Mouse (Mus musculus) lung, embryonic 15.5 days (tissue): ENCODE results near the gene Tmem51. TPM values are rescaled to one million over a fixed set of nuclear protein-coding genes. Genes with fewer than 3 reads are reported as not detected.
"Not testable (repeated sequence)": the region's sequence is repeated elsewhere in the genome, so short reads cannot be mapped to it uniquely, and the experiment has no call there.

ENCODE experiments used
- ATAC-seq: fragments of 200-750 bp; cut with Nextera tagmentation; 2 replicates; pipeline ENCODE4 v1.8.0; 2017; ENCODE audit warnings: moderate number of reproducible peaks, borderline replicate concordance; ENCODE audit not compliant: low FRiP score, low TSS enrichment; ENCODE audit errors: extremely low read depth
- H3K27ac ChIP-seq: fragments of 300-500 bp; sonication (generic); 2 replicates; pipeline ENCODE4 v1.5.1; 2015; ENCODE audit warnings: moderate library complexity, mild to moderate bottlenecking, inconsistent platforms
- H3K27me3 ChIP-seq: fragments of 300-500 bp; sonication (generic); 2 replicates; pipeline ENCODE4 v1.6.1; 2015; ENCODE audit warnings: inconsistent platforms
- H3K36me3 ChIP-seq: fragments of 300-500 bp; sonication (generic); 2 replicates; pipeline ENCODE4 v1.6.1; 2015; ENCODE audit warnings: inconsistent platforms
- H3K4me1 ChIP-seq: fragments of 300-500 bp; sonication (generic); 2 replicates; pipeline ENCODE4 v1.6.1; 2015; ENCODE audit warnings: inconsistent platforms
- H3K4me2 ChIP-seq: fragments of 300-500 bp; sonication (generic); 2 replicates; pipeline ENCODE4 v1.6.1; 2015; ENCODE audit warnings: inconsistent platforms, mild to moderate bottlenecking, moderate library complexity
- H3K4me3 ChIP-seq: fragments of 300-500 bp; sonication (generic); 2 replicates; pipeline ENCODE4 v1.5.1; 2015; ENCODE audit warnings: mild to moderate bottlenecking, inconsistent platforms
- H3K9ac ChIP-seq: fragments of 300-500 bp; sonication (generic); 2 replicates; pipeline ENCODE4 v1.6.1; 2015; ENCODE audit warnings: inconsistent platforms
- H3K9me3 ChIP-seq: fragments of 300-500 bp; sonication (generic); 2 replicates; pipeline ENCODE4 v1.6.1; 2016; ENCODE audit warnings: inconsistent platforms
- WGBS: fragments of 180-500 bp; shearing (Covaris S2); methylation state at CpG from one replicate; pipeline ENCODE4 v1.1.7; 2015; 5-methylcytosine and 5-hydroxymethylcytosine counted together
- polyA plus RNA-seq: library from polyadenylated mRNA; unstranded; fragments of >200 nt; fragmentation: Nextera tagmentation; extraction: Ambion mirVana; gene quantifications from 2 replicates; pipeline ENCODE4 v1.2.1, GENCODE M21; 2015

Tmem51 gene
- polyA plus RNA-seq, 1 experiment from 2014 or later, result 23.1 TPM

DNA sequence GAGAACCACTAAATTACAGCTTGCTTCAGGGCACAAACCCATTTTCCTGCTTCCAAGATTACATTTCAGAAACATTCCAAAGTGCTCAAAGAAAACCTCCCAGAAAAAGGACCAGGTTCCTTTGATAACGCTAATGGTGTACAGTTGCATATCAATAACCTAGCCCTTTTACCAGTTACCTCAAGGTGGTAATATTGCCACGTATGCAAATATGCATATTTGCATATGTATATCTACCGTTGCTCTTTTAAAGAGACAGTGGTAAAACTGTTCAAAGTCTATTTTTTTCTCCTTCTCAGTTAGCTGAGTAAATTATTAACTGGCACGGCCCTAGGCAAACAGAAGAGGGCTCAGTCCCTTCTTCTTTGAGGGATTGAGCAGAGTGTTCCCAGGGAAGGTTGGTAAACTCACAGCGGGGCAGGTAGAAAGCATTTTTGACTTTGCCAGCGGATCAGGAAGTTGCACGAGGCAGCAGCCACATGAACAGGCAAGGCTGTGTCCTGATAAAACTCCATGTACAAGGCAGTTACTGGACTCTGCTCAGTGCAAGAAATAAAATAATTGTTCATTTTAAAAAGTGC is 84.5 kb downstream of the Tmem51 start:
- Histone ChIP-seq H3K27ac (peak overlapping the region; percentile 68), H3K4me2 (no peak overlapping the region), H3K4me3 (no peak overlapping the region), H3K36me3 (no peaks in the 10 kb centered on the region), H3K9ac (no peak overlapping the region), H3K4me1 (peaks cover 11% of the 10 kb centered on the region), H3K9me3 (no peaks in the 10 kb centered on the region), H3K27me3 (no peaks in the 10 kb centered on the region)
- WGBS, result 40% methylated on average over 7 of the region's 7 CpGs
- ATAC-seq, result no peak

DNA sequence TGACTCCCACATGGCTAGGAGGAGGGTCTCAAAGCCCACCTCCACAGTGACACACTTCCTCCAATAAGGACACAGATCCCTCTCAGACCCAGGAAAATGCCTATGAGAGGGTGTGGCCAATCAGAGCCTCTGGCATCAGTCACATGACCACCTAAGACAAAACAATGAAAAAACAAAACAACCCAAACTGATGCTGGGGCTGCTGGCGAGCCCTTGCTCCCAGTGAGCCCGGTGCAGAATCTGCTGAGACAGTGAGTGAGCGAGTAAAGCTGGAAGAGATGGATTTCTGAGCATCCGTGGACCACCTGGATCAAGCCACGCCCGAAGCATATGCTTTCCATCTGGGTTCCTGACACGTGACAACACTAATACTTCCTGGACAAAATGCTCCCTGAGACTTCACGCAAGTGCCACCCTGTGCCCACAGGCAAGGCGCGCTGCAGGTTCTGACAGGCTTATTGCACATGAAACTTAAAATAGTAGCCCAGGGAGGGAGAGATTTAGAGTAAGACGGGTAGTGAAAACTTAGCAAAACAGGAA is 85.8 kb downstream of the Tmem51 start:
- Histone ChIP-seq H3K27me3 (no peaks in the 10 kb centered on the region), H3K36me3 (no peaks in the 10 kb centered on the region), H3K4me3 (peak overlapping the region; percentile 9), H3K4me2 (peak overlapping the region; percentile 46), H3K4me1 (peaks cover 11% of the 10 kb centered on the region), H3K9ac (no peak overlapping the region), H3K9me3 (no peaks in the 10 kb centered on the region), H3K27ac (no peak overlapping the region)
- ATAC-seq, result no peak
- 32% methylated on average over 11 of the region's 11 CpGs for WGBS

DNA sequence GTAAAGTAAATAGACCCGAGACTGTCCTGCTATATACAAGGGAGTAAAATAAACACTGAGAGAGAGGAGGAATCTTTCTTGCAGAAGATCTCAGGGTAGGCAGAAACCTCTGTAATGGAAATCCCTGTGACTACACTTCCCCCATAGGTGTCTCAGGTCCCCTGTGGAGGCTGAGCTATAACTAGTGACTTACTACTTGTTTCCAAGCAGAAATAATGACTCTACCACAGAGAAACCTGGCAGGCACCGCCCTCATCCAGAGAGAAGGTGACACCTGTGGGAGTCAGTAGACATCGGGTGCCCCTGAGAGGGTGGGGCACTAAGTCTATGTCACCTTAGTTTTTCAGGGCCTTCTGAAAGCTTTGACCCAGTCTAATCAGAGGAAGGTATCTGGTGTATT is 87.2 kb downstream of the Tmem51 start:
- Histone ChIP-seq H3K4me2 (no peak overlapping the region), H3K4me1 (peaks cover 11% of the 10 kb centered on the region), H3K36me3 (no peaks in the 10 kb centered on the region), H3K27me3 (no peaks in the 10 kb centered on the region), H3K9ac (no peak overlapping the region), H3K4me3 (no peak overlapping the region), H3K27ac (no peak overlapping the region), H3K9me3 (no peaks in the 10 kb centered on the region)
- ATAC-seq, result no peak
- 59% methylated on average over 3 of the region's 3 CpGs for WGBS

DNA sequence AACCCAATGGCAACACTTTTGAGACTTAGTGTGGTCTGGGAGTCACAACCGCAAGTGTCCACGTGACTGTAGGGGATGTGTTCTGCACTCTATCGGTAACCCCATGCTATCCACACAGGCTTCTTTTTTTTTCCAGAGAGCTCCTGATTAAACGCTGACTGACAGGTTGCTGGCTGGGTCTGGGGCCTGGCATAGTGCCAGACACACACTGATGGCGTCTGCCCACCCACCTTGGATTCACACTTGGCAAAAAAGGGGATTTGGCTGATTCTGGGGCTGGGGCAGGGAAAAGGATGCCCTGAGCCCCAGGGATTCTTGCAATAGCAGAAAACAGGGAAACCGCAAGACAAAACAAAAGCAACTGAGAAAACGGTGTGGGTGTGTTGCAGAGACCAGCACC is 88.0 kb downstream of the Tmem51 start:
- no peak overlapping the region for H3K27ac ChIP-seq
- ATAC-seq, result no peak
- no peaks in the 10 kb centered on the region for H3K36me3 ChIP-seq
- peaks cover 11% of the 10 kb centered on the region for H3K4me1 ChIP-seq
- H3K9me3 ChIP-seq, result no peaks in the 10 kb centered on the region
- no peak overlapping the region for H3K9ac ChIP-seq
- no peak overlapping the region for H3K4me2 ChIP-seq
- WGBS, result 60% methylated on average over 7 of the region's 7 CpGs
- no peak overlapping the region for H3K4me3 ChIP-seq
- no peaks in the 10 kb centered on the region for H3K27me3 ChIP-seq

DNA sequence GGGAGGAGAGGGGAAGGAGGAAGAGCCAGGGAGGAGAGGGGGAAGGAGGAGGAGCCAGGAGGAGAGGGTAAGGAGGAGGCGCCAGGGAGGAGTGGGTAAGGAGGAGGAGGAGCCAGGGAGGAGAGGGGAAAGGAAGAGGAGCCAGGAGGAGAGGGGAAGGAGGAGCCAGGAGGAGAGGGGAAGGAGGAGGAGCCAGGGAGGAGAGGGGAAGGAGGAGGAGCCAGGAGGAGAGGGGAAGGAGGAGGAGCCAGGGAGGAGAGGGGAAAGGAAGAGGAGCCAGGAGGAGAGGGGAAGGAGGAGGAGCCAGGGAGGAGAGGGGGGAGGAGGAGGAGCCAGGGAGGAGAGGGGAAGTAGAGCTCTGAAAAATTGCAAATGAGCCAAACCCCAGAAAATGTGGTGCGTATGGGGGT is 90.0 kb downstream of the Tmem51 start:
- not testable (repeated sequence) for H3K27me3 ChIP-seq, ATAC-seq, H3K4me1 ChIP-seq, H3K9ac ChIP-seq, H3K4me2 ChIP-seq, H3K4me3 ChIP-seq, H3K36me3 ChIP-seq, H3K27ac ChIP-seq, H3K9me3 ChIP-seq
- WGBS, result 73% methylated on average over 2 of the region's 2 CpGs

DNA sequence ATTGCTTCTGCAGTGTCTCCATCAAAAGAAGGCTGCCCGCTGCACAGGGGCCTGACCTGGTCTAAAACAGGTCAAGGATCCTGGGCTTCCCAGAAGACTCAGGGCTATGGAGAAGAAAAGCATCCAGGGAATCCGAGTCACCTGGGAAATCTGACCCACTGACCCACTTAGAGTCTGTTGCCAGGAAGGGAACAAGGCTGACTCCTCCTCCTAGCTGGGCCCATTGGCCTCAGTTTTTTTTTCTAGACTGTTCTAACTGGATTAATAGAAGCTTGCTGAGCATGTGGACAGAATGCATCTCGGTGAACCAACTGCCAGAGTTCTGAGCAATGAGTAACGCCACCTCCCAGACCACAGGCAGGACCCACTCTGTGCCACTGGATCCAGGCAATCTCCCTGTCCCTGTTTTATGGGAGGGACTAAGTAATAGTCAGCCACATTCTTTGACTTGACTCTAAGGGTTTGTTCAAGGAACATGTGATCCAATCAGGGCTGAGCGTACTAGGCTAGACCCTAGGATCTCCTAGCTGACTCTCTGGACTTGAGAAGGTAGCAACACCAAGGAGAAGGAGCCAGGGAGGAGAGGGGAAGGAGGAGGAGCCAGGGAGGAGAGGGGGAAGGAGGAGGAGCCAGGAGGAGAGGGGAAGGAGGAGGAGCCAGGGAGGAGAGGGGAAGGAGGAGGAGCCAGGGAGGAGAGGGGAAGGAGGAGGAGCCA is 90.6 kb downstream of the Tmem51 start:
- Histone ChIP-seq H3K9ac (no peak overlapping the region), H3K27me3 (no peaks in the 10 kb centered on the region), H3K4me2 (no peak overlapping the region), H3K4me1 (peaks cover 5% of the 10 kb centered on the region; the same call in 1 of the 2 replicates), H3K36me3 (no peaks in the 10 kb centered on the region), H3K9me3 (no peaks in the 10 kb centered on the region), H3K27ac (no peak overlapping the region), H3K4me3 (no peak overlapping the region)
- WGBS, result 66% methylated on average over 5 of the region's 5 CpGs
- no peak for ATAC-seq

DNA sequence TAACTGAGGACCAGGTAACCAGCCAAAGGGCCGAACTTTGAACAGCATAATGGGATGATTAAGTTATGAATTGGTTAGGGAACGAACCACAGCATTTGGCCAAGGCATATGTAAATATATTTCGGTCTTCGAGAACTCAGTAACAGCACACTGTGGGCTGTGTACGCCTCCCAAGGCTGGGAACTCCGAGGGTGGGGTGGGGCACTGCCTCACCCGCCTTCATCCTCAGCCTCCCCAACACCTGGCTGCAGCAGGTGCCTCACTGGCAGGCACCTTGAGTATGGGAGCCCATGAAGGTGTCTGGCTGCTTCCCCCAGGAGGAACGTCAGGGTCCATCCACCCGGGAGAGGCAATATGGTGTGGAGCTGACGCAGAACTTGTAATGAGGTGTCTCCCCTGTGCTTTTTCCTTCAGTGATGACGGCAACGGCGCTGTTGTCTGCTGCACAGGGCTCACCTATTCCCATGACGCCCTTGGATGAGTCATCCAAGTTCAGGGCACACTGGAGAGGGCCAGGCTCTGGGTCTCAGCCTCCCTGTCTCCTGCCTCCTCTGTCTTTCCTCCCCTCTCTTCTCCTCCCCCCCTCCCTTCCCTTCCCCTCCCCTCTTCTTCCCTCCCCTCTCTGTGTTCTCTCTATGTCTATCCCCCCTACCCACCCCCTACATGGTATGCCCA is 91.4 kb downstream of the Tmem51 start:
- no peak overlapping the region for H3K9ac ChIP-seq
- H3K36me3 ChIP-seq, result no peaks in the 10 kb centered on the region
- H3K4me3 ChIP-seq, result no peak overlapping the region
- no peaks in the 10 kb centered on the region; the same call in 1 of the 2 replicates for H3K4me1 ChIP-seq
- no peaks in the 10 kb centered on the region for H3K27me3 ChIP-seq
- no peaks in the 10 kb centered on the region for H3K9me3 ChIP-seq
- H3K27ac ChIP-seq, result no peak overlapping the region
- WGBS, result 70% methylated on average over 14 of the region's 14 CpGs
- no peak overlapping the region for H3K4me2 ChIP-seq
- ATAC-seq, result no peak

DNA sequence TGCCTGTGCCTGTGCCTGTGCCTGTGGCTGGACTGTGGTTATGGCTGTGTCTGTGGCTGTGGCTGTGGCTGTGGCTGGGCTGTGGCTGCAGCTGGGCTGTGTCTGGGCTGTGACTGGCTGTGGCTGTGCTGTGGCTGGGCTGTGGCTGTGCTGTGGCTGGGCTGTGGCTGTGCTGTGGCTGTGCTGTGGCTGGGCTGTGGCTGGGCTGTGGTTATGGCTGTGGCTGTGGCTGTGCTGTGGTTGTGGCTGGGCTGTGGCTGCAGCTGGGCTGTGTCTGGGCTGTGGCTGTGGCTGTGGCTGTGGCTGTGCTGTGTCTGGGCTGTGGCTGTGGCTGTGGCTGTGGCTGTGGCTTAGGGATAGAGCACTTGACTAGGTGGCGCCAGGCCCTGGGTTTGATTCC is 95.9 kb downstream of the Tmem51 start:
- Histone ChIP-seq H3K4me1 (no peaks in the 10 kb centered on the region), H3K9ac (no peak overlapping the region), H3K27me3 (no peaks in the 10 kb centered on the region), H3K4me3 (no peak overlapping the region), H3K4me2 (no peak overlapping the region), H3K9me3 (no peaks in the 10 kb centered on the region), H3K36me3 (no peaks in the 10 kb centered on the region), H3K27ac (no peak overlapping the region)
- no peak for ATAC-seq
- 81% methylated on average over 1 of the region's 1 CpGs for WGBS

DNA sequence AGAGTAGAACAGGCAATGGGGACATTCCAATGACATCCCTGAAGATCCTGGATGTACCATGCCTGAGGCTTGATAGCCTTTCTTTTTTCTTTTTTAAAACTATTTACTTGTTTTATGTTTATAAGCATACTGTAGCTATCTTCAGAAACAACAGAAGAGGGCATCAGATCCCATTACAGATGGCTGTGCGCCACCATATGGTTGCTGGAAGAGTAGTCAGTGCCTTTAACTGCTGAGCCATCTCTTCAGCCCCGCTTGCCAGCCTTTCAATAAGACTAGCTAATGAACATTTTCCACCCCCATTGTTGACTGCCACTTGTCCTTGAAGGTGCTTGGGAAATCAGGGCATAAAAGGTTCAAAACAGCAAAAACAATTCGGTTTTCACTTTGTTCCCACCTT is 100.4 kb downstream of the Tmem51 start:
- H3K4me2 ChIP-seq, result no peak overlapping the region
- 57% methylated on average over 3 of the region's 3 CpGs for WGBS
- no peak for ATAC-seq

DNA sequence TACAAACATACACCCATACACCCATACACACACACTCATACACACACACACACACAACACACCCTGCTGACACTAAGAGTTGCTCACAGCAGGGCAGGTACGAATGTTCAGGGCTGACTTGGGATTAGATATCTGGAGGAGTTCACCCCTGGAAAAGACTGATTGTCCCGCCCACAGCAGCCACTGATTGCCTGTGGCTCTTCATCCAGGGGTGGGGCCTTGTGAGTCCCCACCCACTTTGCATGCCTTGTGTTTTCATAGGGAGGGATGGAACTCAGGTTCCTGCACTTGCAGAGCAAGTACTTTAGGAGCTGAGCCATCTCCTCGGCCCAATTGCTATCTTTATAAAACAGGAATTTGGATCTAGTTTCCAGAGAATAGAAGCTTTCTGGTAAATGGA is 102.6 kb downstream of the Tmem51 start:
- no peak overlapping the region for H3K9ac ChIP-seq
- peak; percentile 21; the same call in 1 of the 2 replicates for ATAC-seq
- no peak overlapping the region for H3K27ac ChIP-seq
- H3K4me2 ChIP-seq, result no peak overlapping the region
- no peaks in the 10 kb centered on the region for H3K27me3 ChIP-seq
- 61% methylated on average over 3 of the region's 3 CpGs for WGBS
- H3K4me1 ChIP-seq, result no peaks in the 10 kb centered on the region
- no peaks in the 10 kb centered on the region for H3K9me3 ChIP-seq
- no peaks in the 10 kb centered on the region for H3K36me3 ChIP-seq
- H3K4me3 ChIP-seq, result no peak overlapping the region

More for the DNA sequence above, 100.4 kb downstream of the Tmem51 start:
- Histone ChIP-seq H3K27me3 (no peaks in the 10 kb centered on the region), H3K9ac (no peak overlapping the region), H3K36me3 (no peaks in the 10 kb centered on the region), H3K9me3 (no peaks in the 10 kb centered on the region), H3K4me3 (no peak overlapping the region), H3K4me1 (no peaks in the 10 kb centered on the region), H3K27ac (no peak overlapping the region)
